Mouse (Mus musculus): ENCODE results near the gene Galnt9. TPM values are rescaled to one million over a fixed set of nuclear protein-coding genes. Genes with fewer than 3 reads are reported as not detected.

The Galnt9 gene
- polyA plus RNA-seq, 1 experiment from 2014 or later = 0.67 TPM

DNA sequence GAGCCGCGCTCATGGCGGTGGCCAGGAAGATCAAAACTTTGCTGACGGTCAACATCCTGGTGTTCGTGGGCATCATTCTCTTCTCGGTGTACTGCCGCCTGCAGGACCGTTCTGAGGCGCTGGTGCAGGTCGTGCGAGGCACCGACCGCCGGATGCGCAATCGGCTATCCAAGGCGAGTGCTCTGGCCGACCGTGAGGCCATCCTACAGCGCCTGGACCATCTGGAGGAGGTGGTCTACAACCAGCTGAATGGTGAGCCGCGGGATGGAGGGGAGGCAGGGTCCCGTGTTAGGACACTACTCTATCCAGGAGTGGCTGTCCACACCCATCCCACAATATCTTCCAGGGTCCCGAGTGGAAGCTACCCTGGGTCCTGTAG lies 525 bp downstream of the Galnt9 start:
- Histone ChIP-seq H3K36me3 (replicated peaks) (no peaks in the 10 kb centered on the region), H3K27me3 (ENCODE audit: poor library complexity, severe bottlenecking) (peaks cover 74% of the 10 kb centered on the region), H3K4me1 (peaks cover 16% of the 10 kb centered on the region), H3K9me3 (no peaks in the 10 kb centered on the region), H3K27ac (no peak overlapping the region), H3K4me3 (peak overlapping the region; percentile 55)
- WGBS = 2% methylated on average over 24 of the region's 24 CpGs
- DNase-seq (ENCODE audit: extremely low spot score, low spot score) = no peak

DNA sequence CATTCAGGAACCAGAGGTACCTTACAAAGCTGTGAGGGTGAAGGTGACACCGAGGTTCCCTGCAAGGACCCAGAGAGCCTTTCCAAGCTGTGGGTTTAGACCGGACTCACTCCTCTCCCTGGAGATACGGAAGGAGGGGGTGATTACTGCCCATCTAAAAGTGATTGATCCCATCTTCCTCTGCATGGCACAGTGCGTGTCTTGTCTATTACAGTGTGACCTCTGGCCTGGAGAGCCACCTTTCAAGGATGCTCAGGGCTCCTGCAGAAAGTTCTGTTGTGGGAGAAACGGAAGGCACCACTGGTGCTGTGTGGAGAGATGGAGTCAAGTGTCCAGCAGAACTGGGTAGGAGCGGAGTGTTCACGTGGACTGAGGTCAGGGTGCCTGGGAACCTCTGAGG lies 1.2 kb downstream of the Galnt9 start:
- no peaks in the 10 kb centered on the region for H3K36me3 ChIP-seq (replicated peaks)
- H3K9me3 ChIP-seq = no peaks in the 10 kb centered on the region
- no peak overlapping the region for H3K4me3 ChIP-seq
- DNase-seq (ENCODE audit: extremely low spot score, low spot score) = no peak
- WGBS = 80% methylated on average over 7 of the region's 7 CpGs
- peaks cover 74% of the 10 kb centered on the region for H3K27me3 ChIP-seq (ENCODE audit: poor library complexity, severe bottlenecking)
- no peak overlapping the region for H3K27ac ChIP-seq
- peaks cover 16% of the 10 kb centered on the region for H3K4me1 ChIP-seq

DNA sequence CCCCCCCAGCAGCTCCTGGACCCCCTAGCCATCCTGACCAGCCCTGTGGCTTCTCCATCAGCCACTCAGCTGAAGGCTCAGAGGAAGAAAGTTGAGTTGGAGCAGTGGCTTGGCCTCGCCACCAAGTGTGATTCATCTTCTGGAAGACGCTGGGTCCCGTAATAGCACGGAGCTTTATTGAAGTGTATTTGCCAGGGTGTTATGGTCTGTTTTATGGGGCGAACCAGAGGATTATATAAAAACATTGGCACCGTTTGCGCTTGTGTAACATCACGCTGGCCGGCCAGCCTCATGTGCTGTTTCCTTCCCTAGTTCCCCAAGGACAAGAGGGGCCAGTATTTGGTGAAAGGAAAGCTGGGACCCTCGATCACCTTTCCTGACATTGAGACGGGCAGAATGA lies 2.0 kb downstream of the Galnt9 start:
- Histone ChIP-seq H3K27ac (no peak overlapping the region), H3K27me3 (ENCODE audit: poor library complexity, severe bottlenecking) (peaks cover 74% of the 10 kb centered on the region), H3K4me1 (peaks cover 16% of the 10 kb centered on the region), H3K36me3 (replicated peaks) (no peaks in the 10 kb centered on the region), H3K9me3 (no peaks in the 10 kb centered on the region), H3K4me3 (no peak overlapping the region)
- no peak for DNase-seq (ENCODE audit: extremely low spot score, low spot score)
- WGBS = 88% methylated on average over 11 of the region's 11 CpGs

DNA sequence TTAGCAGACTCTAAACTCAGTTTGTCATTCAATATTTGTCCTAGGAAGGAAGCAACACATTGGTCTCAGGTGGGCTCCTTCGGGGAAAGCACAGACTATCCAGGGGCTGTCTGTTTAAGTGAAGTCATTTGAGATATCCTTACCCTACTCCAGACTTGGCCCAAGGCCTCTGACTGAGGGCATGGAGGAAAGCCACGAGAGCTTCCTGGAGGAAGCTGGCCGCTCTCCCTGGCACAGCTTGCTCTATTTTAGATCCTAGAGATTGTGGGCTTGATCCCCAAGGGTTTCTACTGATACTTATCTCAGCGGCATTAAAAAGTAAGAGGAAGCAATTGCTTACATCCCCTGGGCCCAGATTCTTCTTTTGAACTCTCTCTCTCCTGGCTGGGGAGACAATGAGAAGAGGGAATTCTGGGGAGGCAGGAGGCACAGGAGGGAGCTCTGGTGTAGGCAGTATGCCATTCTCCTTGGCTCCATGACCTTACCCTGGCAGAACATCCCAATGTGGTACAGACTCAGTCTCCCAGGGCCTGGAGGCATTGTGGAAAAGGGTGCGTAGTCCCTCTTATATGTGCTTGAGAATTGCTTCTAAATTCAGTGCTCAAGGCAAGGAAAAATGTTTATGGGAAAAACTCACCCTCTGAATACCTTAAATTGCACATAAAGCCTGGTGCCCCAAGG lies 2.7 kb downstream of the Galnt9 start:
- Histone ChIP-seq H3K9me3 (no peaks in the 10 kb centered on the region), H3K36me3 (replicated peaks) (no peaks in the 10 kb centered on the region), H3K27ac (no peak overlapping the region), H3K27me3 (ENCODE audit: poor library complexity, severe bottlenecking) (peaks cover 67% of the 10 kb centered on the region), H3K4me1 (peaks cover 16% of the 10 kb centered on the region), H3K4me3 (no peak overlapping the region)
- DNase-seq (ENCODE audit: extremely low spot score, low spot score) = no peak
- WGBS = 78% methylated on average over 5 of the region's 5 CpGs

DNA sequence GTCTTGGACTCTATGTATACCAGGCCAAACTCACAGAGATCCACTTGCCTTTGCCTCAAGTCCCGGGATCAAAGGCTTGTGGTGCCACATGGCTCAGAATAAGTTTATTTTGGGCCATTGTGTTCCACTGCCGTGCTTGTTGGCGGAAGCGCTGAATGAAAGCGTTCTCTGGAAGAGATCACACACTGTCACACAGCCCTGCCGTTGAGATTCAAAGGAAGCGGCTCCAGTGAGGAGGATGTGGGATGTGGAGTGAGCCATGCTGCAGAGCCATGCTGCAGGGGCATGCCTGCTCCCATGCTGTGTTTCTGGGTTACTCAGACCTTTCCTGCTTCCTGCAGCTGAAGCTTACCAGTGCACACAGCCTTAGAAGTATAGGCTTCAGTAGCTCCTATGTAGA lies 4.3 kb downstream of the Galnt9 start:
- Histone ChIP-seq H3K36me3 (replicated peaks) (no peaks in the 10 kb centered on the region), H3K4me3 (no peak overlapping the region), H3K4me1 (peaks cover 16% of the 10 kb centered on the region), H3K27ac (no peak overlapping the region), H3K9me3 (no peaks in the 10 kb centered on the region), H3K27me3 (ENCODE audit: poor library complexity, severe bottlenecking) (peaks cover 51% of the 10 kb centered on the region)
- no peak for DNase-seq (ENCODE audit: extremely low spot score, low spot score)
- 62% methylated on average over 7 of the region's 7 CpGs for WGBS

DNA sequence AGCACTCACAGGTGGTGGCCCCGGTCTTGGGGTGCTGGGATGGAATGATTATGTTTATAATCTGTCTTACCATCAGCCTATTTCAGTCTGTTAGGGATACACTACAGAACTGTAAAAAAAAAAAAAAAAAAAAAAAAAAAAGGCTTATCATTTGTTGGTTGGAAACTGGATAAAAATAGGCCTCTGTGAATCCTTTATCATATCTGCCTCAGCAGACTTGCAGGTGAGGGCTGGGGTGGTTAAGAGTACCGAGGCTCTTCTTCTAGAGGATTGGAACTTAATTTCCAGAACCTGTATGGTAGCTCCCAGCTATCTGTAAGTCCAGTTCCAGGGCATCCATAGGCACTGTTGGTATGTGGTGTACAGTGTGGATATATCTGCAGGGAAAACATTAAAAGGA lies 6.0 kb downstream of the Galnt9 start:
- DNase-seq (ENCODE audit: extremely low spot score, low spot score) = no peak
- no peak overlapping the region for H3K27ac ChIP-seq
- H3K4me1 ChIP-seq = peaks cover 4% of the 10 kb centered on the region; the same call in 1 of the 2 replicates
- WGBS = 88% methylated on average over 2 of the region's 2 CpGs
- H3K36me3 ChIP-seq (replicated peaks) = no peaks in the 10 kb centered on the region
- H3K4me3 ChIP-seq = no peak overlapping the region
- peaks cover 34% of the 10 kb centered on the region for H3K27me3 ChIP-seq (ENCODE audit: poor library complexity, severe bottlenecking)
- H3K9me3 ChIP-seq = no peaks in the 10 kb centered on the region

DNA sequence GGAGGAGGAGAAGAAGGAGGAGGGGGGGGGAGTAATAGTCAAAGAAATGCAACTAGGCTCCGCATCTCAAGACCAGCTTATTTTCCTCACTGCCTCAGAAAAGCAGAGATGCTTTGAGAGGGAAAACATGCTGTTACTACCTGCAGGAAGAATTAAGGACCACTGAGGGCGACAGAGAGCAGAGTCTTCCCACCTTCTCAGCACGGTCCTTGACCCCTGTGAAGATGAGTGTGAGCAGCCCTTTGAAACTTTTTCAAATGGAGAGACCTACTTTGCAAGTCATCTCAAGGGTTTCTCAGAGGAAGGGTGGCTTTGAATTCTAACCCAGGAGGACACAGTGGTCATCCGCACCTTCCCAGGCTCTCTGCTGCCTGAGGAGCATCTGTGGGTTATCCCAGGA lies 6.7 kb downstream of the Galnt9 start:
- H3K4me1 ChIP-seq = peaks cover 4% of the 10 kb centered on the region; the same call in 1 of the 2 replicates
- no peaks in the 10 kb centered on the region for H3K9me3 ChIP-seq
- no peak overlapping the region for H3K4me3 ChIP-seq
- H3K36me3 ChIP-seq (replicated peaks) = no peaks in the 10 kb centered on the region
- 38% methylated on average over 4 of the region's 4 CpGs for WGBS
- H3K27me3 ChIP-seq (ENCODE audit: poor library complexity, severe bottlenecking) = peaks cover 28% of the 10 kb centered on the region
- DNase-seq (ENCODE audit: extremely low spot score, low spot score) = no peak
- no peak overlapping the region for H3K27ac ChIP-seq

DNA sequence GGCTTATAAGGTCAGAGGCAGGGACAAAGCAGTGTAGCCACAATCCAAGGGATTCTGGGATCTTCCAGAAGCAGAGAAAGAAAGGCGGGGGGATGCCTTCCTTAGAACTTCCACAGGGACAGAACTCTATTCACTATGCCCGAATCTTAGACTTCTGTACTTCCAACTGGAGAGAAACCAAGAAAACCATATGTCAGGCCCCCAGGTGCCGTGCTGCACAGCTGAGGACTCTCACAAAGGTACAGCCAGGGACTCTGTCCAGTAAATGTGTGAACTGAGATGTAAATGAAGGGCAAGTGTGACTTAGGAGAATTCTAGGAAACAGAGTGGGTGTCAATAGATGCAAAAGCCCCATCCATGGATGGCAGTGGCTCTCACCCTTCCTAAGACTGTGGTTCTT lies 7.8 kb downstream of the Galnt9 start:
- 90% methylated on average over 3 of the region's 3 CpGs for WGBS
- no peak overlapping the region for H3K27ac ChIP-seq
- H3K4me1 ChIP-seq = peaks cover 4% of the 10 kb centered on the region; the same call in 1 of the 2 replicates
- no peak for DNase-seq (ENCODE audit: extremely low spot score, low spot score)
- H3K27me3 ChIP-seq (ENCODE audit: poor library complexity, severe bottlenecking) = peaks cover 16% of the 10 kb centered on the region
- H3K9me3 ChIP-seq = no peaks in the 10 kb centered on the region
- H3K4me3 ChIP-seq = no peak overlapping the region
- H3K36me3 ChIP-seq (replicated peaks) = no peaks in the 10 kb centered on the region

DNA sequence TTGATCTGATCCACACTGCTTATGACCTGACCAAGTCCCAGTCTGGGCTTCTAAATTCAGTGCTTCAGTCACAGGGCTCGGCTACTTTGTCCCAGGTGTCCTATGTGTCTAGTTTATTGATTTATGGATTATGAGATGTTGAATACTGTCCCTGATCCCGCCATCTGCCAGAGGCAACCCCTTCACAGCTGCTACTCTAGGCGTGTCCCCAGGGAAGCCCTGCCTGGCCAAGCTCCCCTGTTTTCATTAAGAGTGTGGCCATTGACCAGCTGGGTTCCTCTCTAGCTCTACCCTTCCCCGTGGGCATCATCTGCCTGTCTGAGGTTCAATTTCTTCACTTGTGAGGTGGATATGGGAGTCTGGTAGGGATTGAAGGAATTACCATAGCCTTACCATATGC lies 9.2 kb downstream of the Galnt9 start:
- H3K27me3 ChIP-seq (ENCODE audit: poor library complexity, severe bottlenecking) = 0 out of 2 replicates have a peak, but pooled peaks cover 4% of the 10 kb centered on the region
- DNase-seq (ENCODE audit: extremely low spot score, low spot score) = no peak
- H3K9me3 ChIP-seq = no peaks in the 10 kb centered on the region
- H3K4me1 ChIP-seq = peaks cover 3% of the 10 kb centered on the region; the same call in 1 of the 2 replicates
- H3K4me3 ChIP-seq = no peak overlapping the region
- 81% methylated on average over 4 of the region's 4 CpGs for WGBS
- H3K27ac ChIP-seq = no peak overlapping the region
- H3K36me3 ChIP-seq (replicated peaks) = no peaks in the 10 kb centered on the region

DNA sequence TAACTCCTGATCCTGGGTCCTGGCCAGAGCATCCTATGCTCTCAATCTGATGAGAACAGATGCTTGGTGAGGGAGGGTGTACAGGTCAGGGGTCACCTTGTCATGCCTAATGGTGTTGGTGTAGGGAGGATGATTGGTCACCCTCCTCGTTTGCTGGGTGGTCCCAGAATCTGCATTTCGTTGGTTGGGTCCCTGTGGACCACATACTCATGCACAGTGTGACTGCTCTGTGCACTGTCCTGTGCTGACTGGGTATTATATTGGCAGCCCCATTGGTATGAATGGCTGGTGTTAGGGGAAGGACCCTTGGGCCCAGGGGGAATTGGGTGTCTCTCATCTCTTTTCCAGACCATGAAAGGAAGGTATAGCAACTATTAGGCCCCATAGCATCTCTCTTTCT lies 11.0 kb downstream of the Galnt9 start:
- 63% methylated on average over 2 of the region's 2 CpGs for WGBS
- peaks cover 3% of the 10 kb centered on the region; the same call in 1 of the 2 replicates for H3K4me1 ChIP-seq
- no peak overlapping the region for H3K27ac ChIP-seq
- no peaks in the 10 kb centered on the region for H3K36me3 ChIP-seq (replicated peaks)
- H3K4me3 ChIP-seq = no peak overlapping the region
- H3K27me3 ChIP-seq (ENCODE audit: poor library complexity, severe bottlenecking) = no peaks in the 10 kb centered on the region
- no peaks in the 10 kb centered on the region for H3K9me3 ChIP-seq
- DNase-seq (ENCODE audit: extremely low spot score, low spot score) = no peak

DNA sequence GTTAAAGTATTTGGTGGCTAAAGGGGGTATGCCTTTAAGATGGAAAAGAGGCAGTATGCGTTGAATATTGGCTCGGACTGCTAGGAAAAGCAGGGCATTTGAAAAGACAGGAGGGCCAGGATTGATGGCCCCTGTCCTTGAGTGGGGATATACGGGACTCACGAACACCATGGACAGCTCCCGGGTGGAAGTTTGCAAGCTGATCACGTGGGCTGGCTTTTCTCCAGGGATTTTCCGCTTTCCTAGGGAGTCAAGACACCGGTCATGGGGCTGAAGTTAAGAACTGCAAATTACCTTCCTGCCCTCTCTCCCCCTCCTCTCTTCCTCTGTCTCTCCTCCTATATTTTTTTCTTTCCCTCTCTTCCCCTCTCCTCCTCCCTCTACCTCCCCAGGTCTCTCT lies 14.2 kb downstream of the Galnt9 start:
- no peak overlapping the region for H3K4me3 ChIP-seq
- peaks cover 3% of the 10 kb centered on the region; the same call in 1 of the 2 replicates for H3K4me1 ChIP-seq
- H3K27ac ChIP-seq = no peak overlapping the region
- H3K27me3 ChIP-seq (ENCODE audit: poor library complexity, severe bottlenecking) = no peaks in the 10 kb centered on the region
- 19% methylated on average over 8 of the region's 8 CpGs for WGBS
- peak; percentile 21 for DNase-seq (ENCODE audit: extremely low spot score, low spot score)
- no peaks in the 10 kb centered on the region for H3K36me3 ChIP-seq (replicated peaks)
- no peaks in the 10 kb centered on the region for H3K9me3 ChIP-seq

DNA sequence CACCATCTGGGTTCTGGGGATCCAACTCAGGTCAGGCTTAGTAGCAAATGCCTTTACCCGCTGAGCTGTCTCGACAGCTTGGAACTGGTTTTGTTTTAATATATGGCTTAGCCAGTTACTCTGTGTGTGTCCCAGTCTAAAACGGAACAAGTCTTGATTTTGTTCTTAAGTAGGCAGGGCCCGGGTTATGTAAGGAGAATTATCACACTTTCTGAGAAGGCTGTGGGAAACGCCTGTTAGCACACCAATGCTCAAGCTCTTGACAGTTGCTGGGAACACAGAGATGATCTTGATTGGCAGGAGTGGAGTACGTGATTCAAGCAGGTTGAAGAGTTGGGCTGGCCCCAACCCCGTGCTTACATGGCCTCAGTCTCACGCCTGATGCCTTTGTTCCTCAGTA lies 15.5 kb downstream of the Galnt9 start:
- no peaks in the 10 kb centered on the region for H3K9me3 ChIP-seq
- H3K4me1 ChIP-seq = peaks cover 3% of the 10 kb centered on the region; the same call in 1 of the 2 replicates
- H3K36me3 ChIP-seq (replicated peaks) = no peaks in the 10 kb centered on the region
- H3K4me3 ChIP-seq = no peak overlapping the region
- WGBS = 92% methylated on average over 8 of the region's 8 CpGs
- no peaks in the 10 kb centered on the region for H3K27me3 ChIP-seq (ENCODE audit: poor library complexity, severe bottlenecking)
- no peak overlapping the region for H3K27ac ChIP-seq
- DNase-seq (ENCODE audit: extremely low spot score, low spot score) = no peak

DNA sequence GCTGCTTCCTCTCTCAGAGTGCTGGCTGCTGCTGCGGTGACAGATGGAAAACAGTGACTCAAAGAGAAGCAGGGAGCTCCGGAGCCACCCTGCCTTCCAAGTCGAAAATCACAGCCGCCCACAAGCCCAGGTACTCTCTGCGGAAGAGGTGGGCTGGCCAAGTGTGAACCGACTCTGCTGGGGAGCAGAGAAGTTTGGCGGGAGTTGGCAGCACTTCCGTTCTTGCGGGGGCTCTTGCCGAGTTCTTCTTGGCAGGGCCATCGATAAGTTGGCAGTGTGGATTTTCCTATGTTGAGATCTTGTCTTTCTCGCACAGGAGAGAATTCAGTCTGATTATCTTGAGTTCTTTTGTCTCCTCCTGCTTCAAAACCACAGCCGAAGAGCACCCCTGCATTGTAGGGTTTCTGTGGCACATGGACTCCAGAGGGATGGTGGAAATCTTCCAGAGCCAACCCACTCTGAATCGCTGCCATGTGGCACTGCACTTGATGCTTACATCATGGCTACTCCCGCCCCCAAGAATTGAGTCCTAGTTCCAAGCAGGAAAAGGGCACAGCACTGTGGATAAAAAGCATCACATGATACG lies 18.7 kb downstream of the Galnt9 start:
- DNase-seq (ENCODE audit: extremely low spot score, low spot score) = no peak
- WGBS = 87% methylated on average over 16 of the region's 16 CpGs
- Histone ChIP-seq H3K4me1 (peaks cover 13% of the 10 kb centered on the region), H3K27me3 (ENCODE audit: poor library complexity, severe bottlenecking) (no peaks in the 10 kb centered on the region), H3K36me3 (replicated peaks) (no peaks in the 10 kb centered on the region), H3K27ac (no peak overlapping the region), H3K4me3 (no peak overlapping the region), H3K9me3 (no peaks in the 10 kb centered on the region)

All from forebrain, embryonic 10.5 days (tissue).